ENCODE assay signal across 27 mouse cellular contexts in genomic region chr13:16379949-16380348, GRCm38 (mm10).
"Had no signal": no experiment of that assay in that cellular context is flagged by ENCODE, and none has a peak within 500 bp of the region (broad histone marks: within the 10 kb centered on the region; RNA-seq: fewer than 3 reads in every experiment).

No protein-coding gene starts in this region.

- H3K9me3 ChIP-seq: embryonic facial prominence, embryonic 10.5 days; embryonic facial prominence, embryonic 12.5 days; embryonic facial prominence, embryonic 13.5 days; embryonic facial prominence, embryonic 15.5 days; heart, embryonic 10.5 days; heart, embryonic 12.5 days; heart, embryonic 13.5 days had no signal

- H3K4me3 ChIP-seq: embryonic facial prominence, embryonic 10.5 days; embryonic facial prominence, embryonic 12.5 days; embryonic facial prominence, embryonic 13.5 days; embryonic facial prominence, embryonic 15.5 days; erythroblast, embryonic 14.5 days; gastrocnemius, adult 2 months; heart, adult 2 months; heart, embryonic 10.5 days; heart, embryonic 12.5 days; heart, embryonic 13.5 days had no signal

- H3K4me1 ChIP-seq: embryonic facial prominence, embryonic 10.5 days; embryonic facial prominence, embryonic 12.5 days; embryonic facial prominence, embryonic 13.5 days; embryonic facial prominence, embryonic 15.5 days; heart, embryonic 10.5 days; heart, embryonic 12.5 days; heart, embryonic 13.5 days had no signal

- H3K27me3 ChIP-seq: embryonic facial prominence, embryonic 12.5 days; embryonic facial prominence, embryonic 13.5 days; embryonic facial prominence, embryonic 15.5 days; heart, embryonic 12.5 days; heart, embryonic 13.5 days had no signal

- H3K36me3 ChIP-seq: embryonic facial prominence, embryonic 10.5 days; embryonic facial prominence, embryonic 12.5 days; embryonic facial prominence, embryonic 13.5 days; embryonic facial prominence, embryonic 15.5 days; heart, embryonic 10.5 days; heart, embryonic 12.5 days; heart, embryonic 13.5 days had no signal

- H3K27ac ChIP-seq: embryonic facial prominence, embryonic 10.5 days; embryonic facial prominence, embryonic 12.5 days; embryonic facial prominence, embryonic 13.5 days; embryonic facial prominence, embryonic 15.5 days; gastrocnemius, adult 2 months; heart, adult 2 months; heart, embryonic 10.5 days; heart, embryonic 13.5 days had no signal

- H3K9ac ChIP-seq: embryonic facial prominence, embryonic 12.5 days; embryonic facial prominence, embryonic 13.5 days; embryonic facial prominence, embryonic 15.5 days; heart, embryonic 12.5 days; heart, embryonic 13.5 days had no signal

- H3K4me2 ChIP-seq: embryonic facial prominence, embryonic 12.5 days; embryonic facial prominence, embryonic 13.5 days; embryonic facial prominence, embryonic 15.5 days; heart, embryonic 11.5 days; heart, embryonic 12.5 days; heart, embryonic 13.5 days had no signal

- DNase-seq: cerebellum, adult 18-20 months; cerebellum, adult 2 months; cerebellum, adult 8-10 months; cerebellum, adult 9-10 months; cerebellum, adult 9-11 months; cerebellum, postnatal 10 days; cerebellum, postnatal 14 days; cerebellum, postnatal 25 days; cerebellum, postnatal 36 days; embryo, embryonic 11 days; gastrocnemius, adult 2 months; gastrocnemius, postnatal 10 days; gastrocnemius, postnatal 14 days; gastrocnemius, postnatal 25 days; gastrocnemius, postnatal 36 days; heart, adult 11 months; heart, adult 18-20 months; heart, adult 2 months had no signal
